Mouse (Mus musculus): ENCODE measurements around the gene Tssc4.

Tssc4 gene

GRCm38 (mm10) chr7:143114773-143115172, 45.7 kb downstream of the Tssc4 start:
- no peak for DNase-seq

GRCm38 (mm10) chr7:143116521-143116920, 47.5 kb downstream of the Tssc4 start:
- no peak for DNase-seq

DNA sequence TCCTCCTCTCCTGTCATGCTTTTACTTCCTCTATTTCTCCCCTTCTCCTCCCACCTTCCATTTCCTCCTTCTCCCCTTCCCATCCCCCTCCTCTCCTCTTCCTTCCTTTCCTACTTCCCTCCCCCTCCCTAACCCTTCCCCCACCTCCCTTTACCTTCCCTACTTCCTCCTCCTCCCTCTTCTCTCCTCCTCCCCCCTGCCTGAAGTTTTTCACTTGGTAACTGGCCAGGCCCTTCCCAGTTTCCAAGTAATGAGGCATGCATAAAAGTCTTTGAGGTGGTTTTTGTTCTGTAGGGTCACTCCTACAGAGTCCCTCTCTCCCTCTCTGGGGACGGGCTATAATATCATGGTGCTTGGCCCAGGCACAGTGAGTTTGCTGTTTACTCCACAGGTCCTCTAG, 50.4 kb downstream of the Tssc4 start:
- peak; percentile 44 for DNase-seq

GRCm38 (mm10) chr7:143119826-143120225, 50.8 kb downstream of the Tssc4 start:
- DNase-seq = no peak
